Mouse (Mus musculus) lung, postnatal 0 days (tissue): ENCODE measurements around the gene Dbnl. TPM values are rescaled to one million over a fixed set of nuclear protein-coding genes. Genes with fewer than 3 reads are reported as not detected.

Source experiments
- ATAC-seq: fragments of 200-750 bp; cut with Nextera tagmentation; 2 replicates; pipeline ENCODE4 v1.8.0; 2017; ENCODE audit warnings: moderate library complexity
- DNase-seq: peaks from one replicate; pipeline ENCODE4 v3.0.0-alpha.2; 2016; ENCODE audit warnings: low spot score
- H3K27ac ChIP-seq: fragments of 300-500 bp; sonication (generic); 2 replicates; pipeline ENCODE4 v1.5.1; 2014; ENCODE audit warnings: antibody characterized with exemption, mild to moderate bottlenecking, low read length, mixed read lengths
- H3K27me3 ChIP-seq: fragments of 300-500 bp; sonication (generic); replicated peaks from 2 replicates; pipeline ENCODE4 v1.6.1; 2014; ENCODE audit warnings: low read length, mixed read lengths; ENCODE audit not compliant: insufficient read depth
- H3K36me3 ChIP-seq: fragments of 300-500 bp; sonication (generic); 2 replicates; pipeline ENCODE4 v1.6.1; 2014; ENCODE audit warnings: low read length, mixed read lengths; ENCODE audit not compliant: insufficient read depth
- H3K4me1 ChIP-seq: fragments of 300-500 bp; sonication (generic); 2 replicates; pipeline ENCODE4 v1.6.1; 2014; ENCODE audit warnings: antibody characterized with exemption, low read depth, low read length, mixed read lengths; ENCODE audit not compliant: insufficient read depth
- H3K4me2 ChIP-seq: fragments of 300-500 bp; sonication (generic); replicated peaks from 2 replicates; pipeline ENCODE4 v1.6.1; 2014; ENCODE audit warnings: low read depth, mild to moderate bottlenecking, low read length, moderate library complexity, mixed read lengths
- H3K4me3 ChIP-seq: fragments of 300-500 bp; sonication (generic); 2 replicates; pipeline ENCODE4 v1.5.1; 2014; ENCODE audit warnings: low read depth, low read length
- H3K9ac ChIP-seq: fragments of 300-500 bp; sonication (generic); replicated peaks from 2 replicates; pipeline ENCODE4 v1.6.1; 2014; ENCODE audit warnings: low read depth, mild to moderate bottlenecking
- H3K9me3 ChIP-seq: fragments of 300-500 bp; sonication (generic); 2 replicates; pipeline ENCODE4 v1.6.1; 2016; ENCODE audit warnings: low read length, mixed read lengths
- CTCF ChIP-seq: IDR thresholded peaks from 2 replicates; pipeline ENCODE4 v1.5.1; 2016; ENCODE audit warnings: antibody characterized with exemption, mild to moderate bottlenecking
- EP300 ChIP-seq: IDR thresholded peaks from 2 replicates; pipeline ENCODE4 v1.6.1; 2016; ENCODE audit warnings: antibody characterized with exemption, mild to moderate bottlenecking, control low read depth
- WGBS: fragments of 180-500 bp; shearing (Covaris S2); extraction: QIAGEN DNeasy Blood & Tissue Kit; methylation state at CpG from one replicate; pipeline ENCODE4 v1.1.7; 2014; 5-methylcytosine and 5-hydroxymethylcytosine counted together
- polyA plus RNA-seq: library from polyadenylated mRNA; unstranded; fragments of >200 nt; fragmentation: Nextera tagmentation; extraction: Ambion mirVana; gene quantifications from 2 replicates; pipeline ENCODE4 v1.2.1, GENCODE M21; 2015

Gene Dbnl
- polyA plus RNA-seq, 1 experiment from 2014 or later, result 98.0 TPM

DNA sequence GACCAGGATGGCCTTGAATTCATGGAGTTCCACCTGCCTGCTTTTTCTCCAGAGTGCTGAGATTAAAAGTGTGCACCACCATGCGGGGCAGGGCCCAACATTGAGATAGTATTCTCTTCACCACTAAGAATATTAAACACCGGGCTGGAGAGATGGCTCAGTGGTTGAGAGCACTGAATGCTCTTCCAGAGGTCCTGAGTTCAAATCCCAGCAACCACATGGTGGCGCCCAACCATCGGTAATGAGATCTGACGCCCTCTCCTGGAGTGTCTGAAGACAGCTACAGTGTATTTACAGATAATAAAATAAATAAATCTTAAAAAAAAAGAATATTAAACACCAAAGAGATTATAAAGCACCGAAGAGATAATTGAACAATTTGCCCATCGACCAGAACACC, 46.2 kb upstream of the Dbnl start:
- H3K4me2 ChIP-seq, result no peak overlapping the region
- 66% methylated on average over 7 of the region's 7 CpGs for WGBS
- H3K4me3 ChIP-seq, result no peak overlapping the region
- no peak for ATAC-seq
- no peaks in the 10 kb centered on the region for H3K4me1 ChIP-seq
- H3K36me3 ChIP-seq, result no peaks in the 10 kb centered on the region
- no peak for DNase-seq
- no peak overlapping the region for H3K27ac ChIP-seq
- no peaks in the 10 kb centered on the region for H3K9me3 ChIP-seq
- H3K9ac ChIP-seq, result no peak overlapping the region
- no peaks in the 10 kb centered on the region for H3K27me3 ChIP-seq
- peak; percentile 61 for TF ChIP-seq CTCF
- no peak for TF ChIP-seq EP300

DNA sequence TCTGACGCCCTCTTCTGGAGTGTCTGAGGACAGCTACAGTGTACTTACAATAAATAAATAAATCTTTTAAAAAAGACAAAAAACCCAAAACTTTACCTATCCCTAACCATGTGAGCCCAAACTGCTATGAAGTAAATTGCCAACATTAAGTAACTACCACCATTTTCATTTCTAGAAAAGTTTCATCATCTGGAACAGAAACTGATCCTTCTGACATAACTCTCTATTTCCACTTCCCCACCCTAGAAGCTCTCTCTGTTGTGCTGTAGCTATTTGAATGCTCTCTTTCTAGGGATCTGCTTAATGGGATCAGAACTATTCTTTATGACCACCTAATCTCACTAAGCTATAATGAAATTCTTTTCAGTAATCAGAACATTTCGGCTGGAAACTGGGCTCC, 43.3 kb upstream of the Dbnl start:
- Histone ChIP-seq H3K4me2 (no peak overlapping the region), H3K9me3 (no peaks in the 10 kb centered on the region), H3K27me3 (no peaks in the 10 kb centered on the region), H3K9ac (no peak overlapping the region), H3K27ac (no peak overlapping the region), H3K4me1 (no peaks in the 10 kb centered on the region), H3K36me3 (no peaks in the 10 kb centered on the region), H3K4me3 (no peak overlapping the region)
- TF ChIP-seq EP300 (no peak), CTCF (no peak)
- WGBS, result 73% methylated on average over 2 of the region's 2 CpGs
- DNase-seq, result no peak
- no peak for ATAC-seq

DNA sequence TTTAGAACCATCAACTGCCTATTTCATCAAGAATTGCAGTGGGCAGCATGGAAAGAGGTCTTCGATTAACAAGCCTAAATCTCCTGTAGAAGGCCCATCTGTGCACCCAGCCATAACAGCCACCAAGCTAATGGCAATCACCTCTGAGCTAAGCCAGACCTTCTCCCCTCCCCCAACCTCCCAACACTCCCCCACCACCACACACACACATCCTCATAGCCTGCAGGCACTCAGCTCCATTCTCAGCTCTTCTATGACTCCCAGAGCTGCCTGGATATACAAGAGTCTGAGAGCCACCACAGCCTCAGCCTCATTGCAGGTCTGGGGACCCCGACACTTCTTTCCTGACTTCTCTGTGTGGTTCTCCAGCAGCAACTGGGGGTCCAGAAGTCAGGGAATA, 34.5 kb upstream of the Dbnl start:
- ATAC-seq (no peak), DNase-seq (no peak)
- Histone ChIP-seq H3K9ac (no peak overlapping the region), H3K4me3 (no peak overlapping the region), H3K36me3 (no peaks in the 10 kb centered on the region), H3K4me1 (no peaks in the 10 kb centered on the region), H3K9me3 (no peaks in the 10 kb centered on the region), H3K27ac (no peak overlapping the region), H3K27me3 (no peaks in the 10 kb centered on the region), H3K4me2 (no peak overlapping the region)
- TF ChIP-seq EP300, result no peak
- TF ChIP-seq CTCF, result no peak
- 91% methylated on average over 2 of the region's 2 CpGs for WGBS

- WGBS, result 0% methylated on average over 68 of the region's 68 CpGs
- Histone ChIP-seq H3K4me3 (peak within 1 kb of the TSS; percentile 70), H3K4me1 (peaks cover 4% of the 10 kb centered on the region; the same call in 1 of the 2 replicates), H3K27ac (peak within 1 kb of the TSS; percentile 96), H3K36me3 (no peaks in the 10 kb centered on the region), H3K9me3 (no peaks in the 10 kb centered on the region), H3K27me3 (no peaks in the 10 kb centered on the region), H3K4me2 (peak within 1 kb of the TSS; percentile 76), H3K9ac (peak within 1 kb of the TSS; percentile 81)
- ATAC-seq, result peak; percentile 98
- TF ChIP-seq EP300, result no peak
- peak; percentile 46 for TF ChIP-seq CTCF
- peak; percentile 95 for DNase-seq
These were observed 26.3 kb upstream of the Dbnl start, which contains the start of gene Urgcp for GRCm38 (mm10) chr11:5761820-5762632. Gene Urgcp, minus strand, starts transcription at chr11:5762376.

- H3K4me3 ChIP-seq, result peak overlapping the region; percentile 70
- TF ChIP-seq EP300, result no peak
- TF ChIP-seq CTCF, result no peak
- no peak overlapping the region for H3K9ac ChIP-seq
- DNase-seq (peak; percentile 8), ATAC-seq (no peak)
- no peaks in the 10 kb centered on the region for H3K36me3 ChIP-seq
- peak overlapping the region; percentile 76 for H3K4me2 ChIP-seq
- 17% methylated on average over 6 of the region's 6 CpGs for WGBS
- peak overlapping the region; percentile 96; the same call in 1 of the 2 replicates for H3K27ac ChIP-seq
- no peaks in the 10 kb centered on the region for H3K9me3 ChIP-seq
- no peaks in the 10 kb centered on the region for H3K27me3 ChIP-seq
- H3K4me1 ChIP-seq, result peaks cover 4% of the 10 kb centered on the region; the same call in 1 of the 2 replicates
These were observed 25.7 kb upstream of the Dbnl start for GRCm38 (mm10) chr11:5762633-5762982.

DNA sequence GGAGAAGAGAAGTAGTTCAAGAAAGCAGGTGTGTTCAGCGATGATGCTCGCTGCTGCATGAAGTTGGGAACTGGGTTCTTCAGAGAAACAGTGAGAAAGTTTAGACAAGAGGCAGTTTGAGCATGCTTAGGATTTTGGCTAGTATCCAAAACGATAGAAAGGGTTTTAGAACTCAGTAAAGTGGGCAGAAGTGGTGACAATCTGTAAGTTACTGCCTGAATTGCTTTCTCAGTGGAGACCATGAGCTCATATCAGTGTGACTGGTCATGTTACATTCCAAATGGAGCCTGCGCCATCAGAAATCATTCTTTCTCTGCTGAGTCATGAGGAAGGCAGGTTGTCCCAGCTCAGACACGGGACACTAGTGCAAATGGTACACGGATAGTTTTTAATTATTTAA, 22.3 kb upstream of the Dbnl start:
- no peak overlapping the region for H3K4me2 ChIP-seq
- TF ChIP-seq CTCF, result no peak
- peak; percentile 51; the same call in 1 of the 2 replicates for TF ChIP-seq EP300
- 53% methylated on average over 6 of the region's 6 CpGs for WGBS
- no peaks in the 10 kb centered on the region for H3K27me3 ChIP-seq
- no peaks in the 10 kb centered on the region for H3K36me3 ChIP-seq
- no peak overlapping the region for H3K9ac ChIP-seq
- H3K9me3 ChIP-seq, result no peaks in the 10 kb centered on the region
- no peaks in the 10 kb centered on the region for H3K4me1 ChIP-seq
- ATAC-seq (no peak), DNase-seq (peak; percentile 64)
- H3K27ac ChIP-seq, result no peak overlapping the region
- no peak overlapping the region for H3K4me3 ChIP-seq
